Mouse (Mus musculus): ENCODE data around the gene Dapk2.

DNA sequence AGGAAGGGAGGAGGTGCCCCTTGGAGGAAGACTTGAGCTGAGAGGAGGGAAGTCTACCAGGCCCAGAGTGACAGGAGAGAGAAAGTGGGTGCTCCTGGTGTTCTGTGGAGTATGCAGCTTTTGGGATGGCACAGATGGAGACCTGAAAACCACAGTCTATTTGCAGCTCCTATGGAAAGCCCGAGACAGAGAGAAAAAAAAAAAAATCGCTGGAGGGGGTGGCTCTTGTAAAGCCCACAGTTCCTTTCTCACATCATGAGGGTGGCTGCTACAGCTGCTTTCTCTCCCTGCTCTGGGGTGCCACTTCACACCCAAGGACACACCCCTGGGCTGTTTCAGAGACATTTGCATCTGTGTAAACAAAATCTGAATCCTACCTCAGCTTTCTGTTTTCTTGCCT, 107.6 kb downstream of the Dapk2 start:
- no peak for TF ChIP-seq CTCF (IDR thresholded peaks at IDR 0.05; ENCODE audit: low read depth, low read length)
- TF ChIP-seq TAL1 (conservative IDR thresholded peaks at IDR 0.05; ENCODE audit: low read depth, low read length), result no peak

All from G1E (cell line).